Mouse (Mus musculus) neural tube, embryonic 14.5 days (tissue): Measurements from ENCODE around the gene Mapk12. TPM values are rescaled to one million over a fixed set of nuclear protein-coding genes. Genes with fewer than 3 reads are reported as not detected.

ENCODE experiments used
- ATAC-seq: fragments of 200-750 bp; cut with Nextera tagmentation; 2 replicates; pipeline ENCODE4 v1.8.0; 2017; ENCODE audit warnings: low read depth, mild to moderate bottlenecking, moderate TSS enrichment, moderate library complexity
- H3K27ac ChIP-seq: fragments of 300-500 bp; sonication (generic); 2 replicates; pipeline ENCODE4 v1.5.1; 2014; ENCODE audit warnings: low read depth, mild to moderate bottlenecking, control low read depth, low read length, moderate library complexity, mixed read lengths
- H3K27me3 ChIP-seq: fragments of 300-500 bp; sonication (generic); 2 replicates; pipeline ENCODE4 v1.6.1; 2014; ENCODE audit warnings: low read length; ENCODE audit not compliant: control insufficient read depth, insufficient read depth
- H3K36me3 ChIP-seq: fragments of 300-500 bp; sonication (generic); 2 replicates; pipeline ENCODE4 v1.6.1; 2014; ENCODE audit warnings: low read length, mixed read lengths; ENCODE audit not compliant: control insufficient read depth, insufficient read depth
- H3K4me1 ChIP-seq: fragments of 300-500 bp; sonication (generic); 2 replicates; pipeline ENCODE4 v1.6.1; 2014; ENCODE audit warnings: low read length; ENCODE audit not compliant: control insufficient read depth, insufficient read depth
- H3K4me2 ChIP-seq: fragments of 300-500 bp; sonication (generic); 2 replicates; pipeline ENCODE4 v1.6.1; 2014; ENCODE audit warnings: mild to moderate bottlenecking, low read depth, low read length, control low read depth
- H3K4me3 ChIP-seq: fragments of 300-500 bp; sonication (generic); 2 replicates; pipeline ENCODE4 v1.5.1; 2014; ENCODE audit warnings: low read depth, low read length, control low read depth, mixed read lengths
- H3K9ac ChIP-seq: fragments of 300-500 bp; sonication (generic); replicated peaks from 2 replicates; pipeline ENCODE4 v1.6.1; 2014; ENCODE audit warnings: low read depth, mild to moderate bottlenecking, control low read depth, low read length, mixed read lengths
- H3K9me3 ChIP-seq: fragments of 300-500 bp; sonication (generic); 2 replicates; pipeline ENCODE4 v1.6.1; 2016; ENCODE audit warnings: low read length; ENCODE audit not compliant: control insufficient read depth
- WGBS: fragments of 180-500 bp; shearing (Covaris S2); extraction: QIAGEN DNeasy Blood & Tissue Kit; methylation state at CpG from one replicate; pipeline ENCODE4 v1.1.7; 2014; 5-methylcytosine and 5-hydroxymethylcytosine counted together
- polyA plus RNA-seq: library from polyadenylated mRNA; unstranded; fragments of >200 nt; fragmentation: Nextera tagmentation; extraction: Ambion mirVana; gene quantifications from 2 replicates; pipeline ENCODE4 v1.2.1, GENCODE M21; 2014

Mapk12 gene
- polyA plus RNA-seq, 1 experiment from 2014 or later, result 2.9 TPM

DNA sequence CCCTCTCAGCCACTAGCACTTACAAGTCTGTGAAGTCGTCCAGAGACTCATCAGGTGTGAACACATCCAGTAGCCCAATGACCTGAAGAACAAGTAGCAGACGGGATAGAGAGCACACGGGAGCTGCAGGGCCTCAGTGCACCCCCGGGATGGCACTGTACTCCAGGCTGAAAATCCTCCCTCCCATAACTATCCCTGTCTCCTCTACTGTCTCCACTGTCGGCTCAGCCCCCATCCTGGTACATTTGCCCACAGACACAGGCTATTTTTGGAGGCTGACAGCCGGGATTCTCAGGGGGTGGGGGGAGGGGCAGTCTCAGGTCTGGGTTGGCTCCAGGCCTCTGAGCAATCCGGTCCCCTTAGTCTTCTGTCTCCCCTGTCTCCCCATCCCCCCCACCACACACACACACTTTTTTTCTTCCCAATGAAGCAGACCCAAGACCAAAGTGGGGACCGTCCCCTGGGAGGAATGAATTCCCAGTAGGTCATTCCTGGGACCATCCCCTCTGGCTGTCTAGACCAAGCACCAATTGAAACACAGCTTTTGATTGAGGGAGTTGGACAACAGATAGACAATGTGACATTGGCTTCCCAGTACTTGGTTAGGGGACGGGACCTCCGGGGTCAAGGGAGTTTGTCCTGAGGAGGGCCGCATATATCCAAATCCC is 3.0 kb downstream of the Mapk12 start:
- Histone ChIP-seq H3K27ac (no peak overlapping the region), H3K9me3 (no peaks in the 10 kb centered on the region), H3K4me3 (no peak overlapping the region), H3K9ac (no peak overlapping the region), H3K4me2 (no peak overlapping the region), H3K27me3 (peaks cover 8% of the 10 kb centered on the region; the same call in 1 of the 2 replicates), H3K36me3 (no peaks in the 10 kb centered on the region), H3K4me1 (peaks cover 13% of the 10 kb centered on the region)
- ATAC-seq, result no peak
- WGBS, result 78% methylated on average over 11 of the region's 11 CpGs

- no peak overlapping the region for H3K4me3 ChIP-seq
- H3K27ac ChIP-seq, result no peak overlapping the region
- H3K4me1 ChIP-seq, result peaks cover 13% of the 10 kb centered on the region
- no peaks in the 10 kb centered on the region for H3K36me3 ChIP-seq
- H3K4me2 ChIP-seq, result no peak overlapping the region
- no peak for ATAC-seq
- no peaks in the 10 kb centered on the region for H3K9me3 ChIP-seq
- WGBS, result 96% methylated on average over 5 of the region's 5 CpGs
- peaks cover 8% of the 10 kb centered on the region; the same call in 1 of the 2 replicates for H3K27me3 ChIP-seq
- no peak overlapping the region for H3K9ac ChIP-seq
Observed at GRCm38 (mm10) chr15:89136461-89137155, 3.9 kb downstream of the Mapk12 start.

DNA sequence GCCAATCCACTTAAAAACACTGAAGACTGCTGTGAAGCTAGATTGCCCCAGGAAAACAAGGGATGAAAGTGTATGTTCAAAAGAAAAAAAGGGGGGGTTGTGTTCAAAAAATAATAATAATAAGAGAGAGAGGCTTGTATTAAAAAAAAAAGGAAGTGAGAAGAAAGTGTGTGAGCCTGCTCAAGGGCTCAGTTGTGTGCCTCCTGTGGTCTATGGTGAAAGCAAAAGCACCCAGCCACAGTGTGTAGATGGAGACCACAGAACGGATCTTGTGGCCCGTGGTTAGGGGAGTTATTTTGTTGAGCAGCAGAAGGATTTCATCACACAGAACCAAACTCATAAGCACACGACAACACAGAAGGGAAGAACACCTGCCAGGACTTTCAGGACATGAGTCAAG is 9.2 kb downstream of the Mapk12 start:
- peaks cover 14% of the 10 kb centered on the region for H3K4me1 ChIP-seq
- H3K27me3 ChIP-seq, result no peaks in the 10 kb centered on the region
- H3K36me3 ChIP-seq, result no peaks in the 10 kb centered on the region
- no peak overlapping the region for H3K4me3 ChIP-seq
- no peak overlapping the region for H3K4me2 ChIP-seq
- no peaks in the 10 kb centered on the region for H3K9me3 ChIP-seq
- no peak for ATAC-seq
- 91% methylated on average over 3 of the region's 3 CpGs for WGBS
- no peak overlapping the region for H3K9ac ChIP-seq
- H3K27ac ChIP-seq, result no peak overlapping the region

DNA sequence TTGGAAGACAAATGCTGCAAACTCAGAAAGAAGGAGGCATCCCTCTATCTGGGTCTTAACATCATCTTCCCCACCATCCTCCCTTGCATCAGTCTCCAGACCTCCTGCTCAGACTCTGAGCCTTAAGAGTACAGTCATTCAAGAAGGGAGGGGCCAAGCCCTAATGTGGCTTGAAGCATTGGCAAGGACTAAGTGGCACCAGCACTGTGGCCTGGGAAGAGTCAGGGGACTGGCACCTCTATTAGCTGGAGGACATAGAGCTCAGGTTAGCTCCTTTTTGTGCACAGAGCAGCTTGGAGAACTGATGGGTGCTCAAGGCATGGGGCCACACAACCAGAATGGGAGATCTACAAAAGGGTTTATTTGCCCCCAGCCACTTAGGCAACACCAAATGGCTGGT is 10.3 kb downstream of the Mapk12 start:
- Histone ChIP-seq H3K27ac (no peak overlapping the region), H3K4me3 (no peak overlapping the region), H3K4me1 (peaks cover 14% of the 10 kb centered on the region), H3K4me2 (no peak overlapping the region), H3K9me3 (no peaks in the 10 kb centered on the region), H3K9ac (no peak overlapping the region), H3K27me3 (no peaks in the 10 kb centered on the region), H3K36me3 (no peaks in the 10 kb centered on the region; the same call in 1 of the 2 replicates)
- no peak for ATAC-seq

- no peaks in the 10 kb centered on the region for H3K9me3 ChIP-seq
- H3K27ac ChIP-seq, result peak within 1 kb of the TSS; percentile 77
- H3K9ac ChIP-seq, result peak within 1 kb of the TSS; percentile 63
- peak within 1 kb of the TSS; percentile 56 for H3K4me3 ChIP-seq
- 4% methylated on average over 36 of the region's 36 CpGs for WGBS
- no peaks in the 10 kb centered on the region; the same call in 1 of the 2 replicates for H3K36me3 ChIP-seq
- H3K4me1 ChIP-seq, result peaks cover 20% of the 10 kb centered on the region
- H3K27me3 ChIP-seq, result no peaks in the 10 kb centered on the region
- ATAC-seq, result peak; percentile 83
- peak within 1 kb of the TSS; percentile 73 for H3K4me2 ChIP-seq
Observed at GRCm38 (mm10) chr15:89128382-89129350, 11.8 kb downstream of the Mapk12 start, which contains the start of gene Hdac10. Gene Hdac10, minus strand, starts transcription at chr15:89128700.

DNA sequence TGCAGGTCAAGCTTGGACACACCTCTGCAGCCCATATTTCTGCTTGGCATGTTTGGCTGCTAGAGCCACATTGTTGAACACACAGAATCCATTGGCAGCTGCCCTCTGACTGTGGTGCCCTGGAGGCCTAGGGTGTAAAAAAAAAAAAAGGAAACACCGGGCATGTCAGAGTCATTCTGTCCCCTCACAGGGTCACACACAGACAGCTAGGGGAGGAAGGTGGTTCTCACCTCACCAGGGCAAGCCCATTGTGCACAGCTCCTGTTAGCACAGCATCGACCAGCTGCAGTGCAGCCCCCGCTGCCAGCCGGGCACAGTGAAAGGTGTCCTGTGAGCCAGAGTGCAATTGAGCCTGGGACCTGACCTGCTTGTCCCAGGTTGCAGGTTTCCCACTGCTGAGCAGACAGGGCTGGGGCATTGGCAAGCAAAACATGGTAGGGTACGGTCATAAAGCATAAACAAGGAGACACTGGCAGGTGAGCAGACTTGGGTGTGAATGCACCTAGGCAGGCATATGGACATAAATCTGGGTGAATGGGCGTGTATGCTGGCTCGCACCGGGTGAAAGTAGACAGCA is 13.1 kb downstream of the Mapk12 start:
- ATAC-seq, result no peak
- no peak overlapping the region for H3K27ac ChIP-seq
- peaks cover 24% of the 10 kb centered on the region for H3K4me1 ChIP-seq
- 75% methylated on average over 8 of the region's 8 CpGs for WGBS
- no peaks in the 10 kb centered on the region; the same call in 1 of the 2 replicates for H3K36me3 ChIP-seq
- H3K9me3 ChIP-seq, result no peaks in the 10 kb centered on the region
- no peaks in the 10 kb centered on the region for H3K27me3 ChIP-seq
- H3K4me2 ChIP-seq, result peak overlapping the region; percentile 73
- H3K9ac ChIP-seq, result peak overlapping the region; percentile 63; the same call in 1 of the 2 replicates
- peak overlapping the region; percentile 56 for H3K4me3 ChIP-seq

GRCm38 (mm10) chr15:89126622-89127021 is 13.9 kb downstream of the Mapk12 start:
- no peak for ATAC-seq
- Histone ChIP-seq H3K9ac (no peak overlapping the region), H3K9me3 (no peaks in the 10 kb centered on the region), H3K4me2 (no peak overlapping the region), H3K36me3 (no peaks in the 10 kb centered on the region; the same call in 1 of the 2 replicates), H3K4me1 (peaks cover 32% of the 10 kb centered on the region), H3K27ac (no peak overlapping the region), H3K4me3 (no peak overlapping the region), H3K27me3 (no peaks in the 10 kb centered on the region)
- WGBS, result 86% methylated on average over 8 of the region's 8 CpGs

DNA sequence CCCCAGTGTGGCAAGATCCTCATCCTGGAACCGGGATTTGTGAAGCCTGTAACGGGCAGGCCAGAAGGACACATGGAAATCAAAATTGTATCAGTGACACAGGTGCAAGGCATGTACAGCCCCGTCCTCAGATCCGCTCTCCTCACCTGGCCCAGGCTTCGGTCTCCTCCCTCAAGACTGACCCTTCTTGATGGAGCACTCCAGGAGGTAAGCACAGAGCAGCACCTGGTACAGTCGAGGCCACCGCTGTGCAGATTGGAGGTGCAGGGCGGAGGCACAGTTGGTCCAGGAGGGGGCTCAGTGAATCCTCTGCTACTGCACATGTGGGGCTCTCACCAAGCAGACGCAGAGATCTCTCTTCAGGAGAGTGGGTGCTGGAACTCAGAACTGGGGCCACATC is 15.2 kb downstream of the Mapk12 start:
- WGBS, result 97% methylated on average over 9 of the region's 9 CpGs
- Histone ChIP-seq H3K27me3 (no peaks in the 10 kb centered on the region), H3K36me3 (no peaks in the 10 kb centered on the region; the same call in 1 of the 2 replicates), H3K27ac (no peak overlapping the region), H3K9me3 (no peaks in the 10 kb centered on the region), H3K4me2 (no peak overlapping the region), H3K4me1 (peaks cover 45% of the 10 kb centered on the region), H3K9ac (no peak overlapping the region), H3K4me3 (no peak overlapping the region)
- no peak for ATAC-seq
